Mouse (Mus musculus): Measurements from ENCODE around the gene Trim56. TPM values are rescaled to one million over a fixed set of nuclear protein-coding genes. Genes with fewer than 3 reads are reported as not detected.

Gene Trim56
- total and polyA plus RNA-seq, 2 experiments from 2014 or later = 1.2 to 3.7 TPM

DNA sequence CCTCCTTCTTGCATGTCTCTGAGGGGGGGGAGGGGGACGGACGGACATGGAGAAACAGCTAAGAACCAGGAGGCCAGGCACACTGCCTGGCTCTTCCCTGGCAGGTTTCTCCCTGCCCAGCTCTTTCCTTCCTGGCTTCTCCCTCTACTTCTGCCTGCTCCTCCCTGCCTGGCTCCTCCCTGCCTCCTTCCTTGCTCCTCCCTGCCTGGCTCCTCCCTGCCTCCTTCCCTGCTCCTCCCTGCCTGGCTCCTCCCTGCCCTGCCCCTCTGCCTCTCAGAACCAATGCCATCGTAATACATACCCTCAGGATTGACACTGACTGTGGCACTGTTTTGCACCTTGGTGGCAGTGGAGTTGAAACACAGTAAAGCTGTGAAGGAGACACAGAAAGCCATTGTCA, 24.8 kb upstream of the Trim56 start:
- H3K9ac ChIP-seq (replicated peaks; ENCODE audit: low read length, poor library complexity, severe bottlenecking) = no peak overlapping the region
- no peaks in the 10 kb centered on the region for H3K36me3 ChIP-seq (ENCODE audit: insufficient read depth, low read length)
- no peaks in the 10 kb centered on the region for H3K9me3 ChIP-seq (ENCODE audit: low read length)
- no peak overlapping the region for H3K4me2 ChIP-seq (ENCODE audit: low read depth, low read length, poor library complexity, severe bottlenecking)
- WGBS = 56% methylated on average over 1 of the region's 3 CpGs
- no peaks in the 10 kb centered on the region for H3K27me3 ChIP-seq (ENCODE audit: insufficient read depth, low read length)
- no peak for ATAC-seq (ENCODE audit: low FRiP score)
- no peaks in the 10 kb centered on the region for H3K4me1 ChIP-seq (ENCODE audit: insufficient read depth, low read length)
- no peak overlapping the region for H3K4me3 ChIP-seq (ENCODE audit: low read depth, low read length)
- DNase-seq (ENCODE audit: low spot score) = no peak
- no peak overlapping the region for H3K27ac ChIP-seq (ENCODE audit: low read depth, low read length)
- TF ChIP-seq CTCF (IDR thresholded peaks at IDR 0.05) = no peak

DNA sequence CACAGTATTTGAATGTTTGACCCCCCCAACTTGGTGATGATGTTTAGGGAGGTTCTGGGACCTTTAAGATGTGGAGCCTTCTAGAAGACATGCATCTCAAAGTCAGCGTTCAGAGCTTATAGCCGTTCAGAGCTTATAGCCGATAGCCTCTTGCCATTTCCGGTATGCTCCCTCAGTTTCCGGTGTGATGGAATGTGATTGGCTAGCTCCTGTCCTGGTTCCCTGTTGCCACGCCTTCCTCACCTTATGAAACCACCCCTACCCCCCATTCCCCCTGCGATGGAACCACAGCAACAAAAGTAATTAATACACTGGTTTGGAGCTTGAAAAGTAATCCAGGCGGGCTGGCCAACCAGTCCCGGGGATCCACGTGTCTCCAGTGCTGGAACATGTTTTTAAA, 23.0 kb upstream of the Trim56 start:
- H3K4me2 ChIP-seq (ENCODE audit: low read depth, low read length, poor library complexity, severe bottlenecking) = no peak overlapping the region

DNA sequence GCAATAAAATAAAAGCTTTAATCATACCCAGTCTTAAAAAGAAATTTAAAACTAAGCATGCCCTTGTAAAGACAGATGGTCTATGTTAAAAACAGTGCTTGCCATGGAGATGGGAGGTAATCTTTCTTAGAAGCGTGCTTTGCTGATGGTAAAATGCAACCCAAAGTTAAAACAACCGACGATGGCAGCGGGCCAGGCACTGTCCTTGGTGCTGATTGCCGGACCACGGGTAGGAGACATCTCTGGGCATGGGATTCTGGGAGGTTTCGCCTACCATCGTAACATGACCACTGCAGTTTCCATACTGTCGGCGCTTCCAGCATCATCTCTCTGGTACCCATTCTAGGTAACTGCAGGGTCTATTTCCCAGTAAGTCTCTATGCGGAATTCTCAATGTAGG, 18.9 kb upstream of the Trim56 start:
- Histone ChIP-seq H3K36me3 (ENCODE audit: insufficient read depth, low read length) (no peaks in the 10 kb centered on the region), H3K4me2 (ENCODE audit: low read depth, low read length, poor library complexity, severe bottlenecking) (no peak overlapping the region), H3K27me3 (ENCODE audit: insufficient read depth, low read length) (no peaks in the 10 kb centered on the region), H3K9me3 (ENCODE audit: low read length) (no peaks in the 10 kb centered on the region), H3K9ac (replicated peaks; ENCODE audit: low read length, poor library complexity, severe bottlenecking) (no peak overlapping the region), H3K27ac (ENCODE audit: low read depth, low read length) (no peak overlapping the region), H3K4me1 (ENCODE audit: insufficient read depth, low read length) (no peaks in the 10 kb centered on the region), H3K4me3 (ENCODE audit: low read depth, low read length) (no peak overlapping the region)
- 40% methylated on average over 11 of the region's 11 CpGs for WGBS
- ATAC-seq (ENCODE audit: low FRiP score) (no peak), DNase-seq (ENCODE audit: low spot score) (no peak)
- TF ChIP-seq CTCF (IDR thresholded peaks at IDR 0.05) = no peak

More for the DNA sequence above, 23.0 kb upstream of the Trim56 start:
- Histone ChIP-seq H3K9me3 (ENCODE audit: low read length) (no peaks in the 10 kb centered on the region), H3K9ac (replicated peaks; ENCODE audit: low read length, poor library complexity, severe bottlenecking) (no peak overlapping the region), H3K4me3 (ENCODE audit: low read depth, low read length) (no peak overlapping the region), H3K4me1 (ENCODE audit: insufficient read depth, low read length) (no peaks in the 10 kb centered on the region), H3K27me3 (ENCODE audit: insufficient read depth, low read length) (no peaks in the 10 kb centered on the region), H3K36me3 (ENCODE audit: insufficient read depth, low read length) (no peaks in the 10 kb centered on the region), H3K27ac (ENCODE audit: low read depth, low read length) (no peak overlapping the region)
- no peak for DNase-seq (ENCODE audit: low spot score)
- ATAC-seq (ENCODE audit: low FRiP score) = no peak
- no peak for TF ChIP-seq CTCF (IDR thresholded peaks at IDR 0.05)
- WGBS = 85% methylated on average over 10 of the region's 10 CpGs

DNA sequence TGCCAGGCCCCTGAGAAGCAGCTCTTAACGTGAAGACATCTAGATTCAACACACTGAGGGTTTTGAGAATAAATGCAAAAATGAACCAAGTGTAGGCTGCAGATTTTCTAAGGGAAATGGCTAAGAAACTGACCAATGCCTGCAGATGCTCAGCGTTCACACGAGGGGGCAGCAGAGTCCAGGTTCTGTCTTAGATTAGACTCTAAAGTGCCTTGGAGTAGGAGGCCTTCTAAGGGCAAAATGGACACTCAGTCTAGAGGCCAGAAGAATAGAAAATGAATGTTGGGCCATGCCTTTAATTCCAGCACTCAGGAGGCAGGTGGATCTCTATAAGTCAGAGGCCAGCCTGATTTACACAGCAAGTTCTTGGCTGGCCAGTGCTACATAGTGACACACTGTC, 15.5 kb upstream of the Trim56 start:
- Histone ChIP-seq H3K4me2 (ENCODE audit: low read depth, low read length, poor library complexity, severe bottlenecking) (no peak overlapping the region), H3K4me3 (ENCODE audit: low read depth, low read length) (no peak overlapping the region), H3K4me1 (ENCODE audit: insufficient read depth, low read length) (no peaks in the 10 kb centered on the region), H3K9ac (replicated peaks; ENCODE audit: low read length, poor library complexity, severe bottlenecking) (no peak overlapping the region), H3K9me3 (ENCODE audit: low read length) (no peaks in the 10 kb centered on the region), H3K27ac (ENCODE audit: low read depth, low read length) (0 out of 2 replicates have a peak overlapping the region, but pooled peaks have one; percentile 38), H3K27me3 (ENCODE audit: insufficient read depth, low read length) (no peaks in the 10 kb centered on the region), H3K36me3 (ENCODE audit: insufficient read depth, low read length) (no peaks in the 10 kb centered on the region)
- 0% methylated on average over 3 of the region's 3 CpGs for WGBS
- TF ChIP-seq CTCF (IDR thresholded peaks at IDR 0.05) = peak; percentile 95
- DNase-seq (ENCODE audit: low spot score) (peak; percentile 80), ATAC-seq (ENCODE audit: low FRiP score) (peak; percentile 49; the same call in 1 of the 2 replicates)

DNA sequence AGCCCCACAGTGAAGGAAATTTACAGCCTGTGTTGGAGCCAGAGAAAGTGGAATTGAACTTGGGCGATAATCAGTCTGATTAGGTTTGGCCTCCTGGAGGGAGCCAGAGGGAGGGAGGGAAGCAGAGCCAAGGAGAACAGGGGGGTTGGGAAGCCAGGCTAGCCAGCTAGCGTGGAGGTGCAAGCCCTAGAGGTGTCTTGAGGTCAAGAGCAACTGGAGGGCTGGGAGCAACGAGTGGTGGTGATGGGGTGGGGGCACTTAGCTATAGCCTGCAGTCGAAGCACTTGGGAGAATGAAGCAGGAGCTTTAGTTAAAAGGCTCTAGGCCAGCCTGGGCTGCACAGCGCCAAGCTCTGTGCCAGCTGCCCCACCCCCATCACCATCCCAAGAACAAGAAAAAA, 13.3 kb upstream of the Trim56 start:
- H3K4me2 ChIP-seq (ENCODE audit: low read depth, low read length, poor library complexity, severe bottlenecking) = no peak overlapping the region
- no peak overlapping the region for H3K27ac ChIP-seq (ENCODE audit: low read depth, low read length)
- no peak for ATAC-seq (ENCODE audit: low FRiP score)
- H3K4me3 ChIP-seq (ENCODE audit: low read depth, low read length) = no peak overlapping the region
- no peak for DNase-seq (ENCODE audit: low spot score)
- no peak for TF ChIP-seq CTCF (IDR thresholded peaks at IDR 0.05)
- H3K9me3 ChIP-seq (ENCODE audit: low read length) = no peaks in the 10 kb centered on the region
- H3K4me1 ChIP-seq (ENCODE audit: insufficient read depth, low read length) = no peaks in the 10 kb centered on the region
- no peaks in the 10 kb centered on the region for H3K36me3 ChIP-seq (ENCODE audit: insufficient read depth, low read length)
- no peak overlapping the region for H3K9ac ChIP-seq (replicated peaks; ENCODE audit: low read length, poor library complexity, severe bottlenecking)
- H3K27me3 ChIP-seq (ENCODE audit: insufficient read depth, low read length) = no peaks in the 10 kb centered on the region
- 39% methylated on average over 5 of the region's 5 CpGs for WGBS

DNA sequence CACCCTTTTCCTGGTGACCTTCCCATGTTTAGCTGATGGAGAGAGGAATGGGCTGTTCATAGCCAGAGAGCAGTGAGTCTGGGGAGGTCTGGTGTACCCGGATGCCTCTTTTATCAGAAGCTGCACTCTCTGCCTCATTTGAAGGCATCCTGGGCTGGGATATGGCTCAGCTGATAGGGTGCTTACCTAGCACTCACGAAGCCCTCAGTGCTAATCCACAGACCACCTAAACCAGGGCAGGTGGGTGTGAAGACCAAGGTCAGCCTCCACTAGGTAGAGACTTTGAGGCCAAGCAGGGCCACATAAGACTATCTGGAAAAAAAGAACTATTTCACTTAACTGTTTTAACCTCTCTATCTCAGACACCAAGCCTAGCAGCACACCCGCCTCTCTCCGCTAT, 7.5 kb upstream of the Trim56 start:
- H3K9me3 ChIP-seq (ENCODE audit: low read length) = no peaks in the 10 kb centered on the region
- no peaks in the 10 kb centered on the region for H3K36me3 ChIP-seq (ENCODE audit: insufficient read depth, low read length)
- no peak for TF ChIP-seq CTCF (IDR thresholded peaks at IDR 0.05)
- no peaks in the 10 kb centered on the region for H3K27me3 ChIP-seq (ENCODE audit: insufficient read depth, low read length)
- no peak overlapping the region for H3K4me2 ChIP-seq (ENCODE audit: low read depth, low read length, poor library complexity, severe bottlenecking)
- 0 out of 2 replicates have a peak, but pooled peaks cover 8% of the 10 kb centered on the region for H3K4me1 ChIP-seq (ENCODE audit: insufficient read depth, low read length)
- H3K27ac ChIP-seq (ENCODE audit: low read depth, low read length) = peak overlapping the region; percentile 80
- no peak overlapping the region for H3K4me3 ChIP-seq (ENCODE audit: low read depth, low read length)
- H3K9ac ChIP-seq (replicated peaks; ENCODE audit: low read length, poor library complexity, severe bottlenecking) = no peak overlapping the region
- WGBS = 79% methylated on average over 4 of the region's 4 CpGs
- ATAC-seq (ENCODE audit: low FRiP score) (no peak), DNase-seq (ENCODE audit: low spot score) (no peak)
